Mouse (Mus musculus) erythroblast, adult 5-6 weeks (primary cell): ENCODE results near the gene Top2b. TPM values are rescaled to one million over a fixed set of nuclear protein-coding genes. Genes with fewer than 3 reads are reported as not detected.
A peak's percentile ranks its signal among the peaks of the same experiment; 100 is the strongest.

Experiments
- ATAC-seq: replicated peaks from 2 replicates; pipeline ENCODE4 v1.8.0; 2016; ENCODE audit warnings: moderate number of reproducible peaks, mild to moderate bottlenecking, moderate TSS enrichment, inconsistent platforms; ENCODE audit not compliant: poor library complexity, low FRiP score, severe bottlenecking
- total RNA-seq, 2 experiments: library from RNA; stranded (forward) in 1 of 2; stranded (reverse) in 1 of 2; fragments of 150-400 nt in 1 of 2; fragments of 200-764, 138-1000 nt in 1 of 2; gene quantifications; 2 replicates each; pipeline versions ENCODE4 v1.2.3 to v1.2.4; 2015 to 2017; ENCODE audit warnings: low replicate concordance in 2 of 2

Top2b gene
- total RNA-seq, 2 experiments from 2014 or later = 57.5 to 82.1 TPM

GRCm38 (mm10) chr14:16405187-16405586, 40.2 kb downstream of the Top2b start:
- ATAC-seq = no peak

- ATAC-seq = no peak
These were observed 49.2 kb downstream of the Top2b start for GRCm38 (mm10) chr14:16414163-16414562.

GRCm38 (mm10) chr14:16427569-16427968, 62.6 kb downstream of the Top2b start:
- ATAC-seq = no peak

- ATAC-seq = no peak
These were observed 67.0 kb downstream of the Top2b start for GRCm38 (mm10) chr14:16431941-16432499.

GRCm38 (mm10) chr14:16432550-16432949, 67.6 kb downstream of the Top2b start:
- ATAC-seq = no peak

- ATAC-seq = no peak
These were observed 68.2 kb downstream of the Top2b start for GRCm38 (mm10) chr14:16433206-16433605.

GRCm38 (mm10) chr14:16434396-16435171, 69.6 kb downstream of the Top2b start:
- peak; percentile 82 for ATAC-seq

- no peak for ATAC-seq
These were observed 72.4 kb downstream of the Top2b start for GRCm38 (mm10) chr14:16437386-16437785.

GRCm38 (mm10) chr14:16439385-16440126, 74.6 kb downstream of the Top2b start:
- no peak for ATAC-seq

GRCm38 (mm10) chr14:16444859-16445258, 79.9 kb downstream of the Top2b start:
- no peak for ATAC-seq

GRCm38 (mm10) chr14:16447587-16447986, 82.6 kb downstream of the Top2b start:
- peak; percentile 68 for ATAC-seq

GRCm38 (mm10) chr14:16448269-16448987, 83.4 kb downstream of the Top2b start:
- ATAC-seq = 0 out of 2 replicates have a peak, but pooled peaks have one; percentile 60

GRCm38 (mm10) chr14:16478606-16479323, 113.8 kb downstream of the Top2b start:
- ATAC-seq = no peak

GRCm38 (mm10) chr14:16479521-16479920, 114.5 kb downstream of the Top2b start:
- ATAC-seq = no peak

- ATAC-seq = no peak
These were observed 115.6 kb downstream of the Top2b start for GRCm38 (mm10) chr14:16480621-16481020.

- ATAC-seq = no peak
These were observed 118.8 kb downstream of the Top2b start for GRCm38 (mm10) chr14:16483656-16484380.
